Mouse (Mus musculus): ENCODE measurements around the gene Ell2. TPM values are rescaled to one million over a fixed set of nuclear protein-coding genes. Genes with fewer than 3 reads are reported as not detected.

Gene Ell2
- polyA plus RNA-seq, 1 experiment from 2014 or later = 3.8 TPM

- no peaks in the 10 kb centered on the region for H3K36me3 ChIP-seq (ENCODE audit: control insufficient read depth, insufficient read depth, low read length)
- ATAC-seq (ENCODE audit: low FRiP score) (no peak), DNase-seq (ENCODE audit: low spot score) (no peak)
- no peak overlapping the region for H3K9ac ChIP-seq (ENCODE audit: low read depth, low read length)
- no peak overlapping the region for H3K4me2 ChIP-seq (replicated peaks; ENCODE audit: low read depth, low read length)
- H3K27me3 ChIP-seq (ENCODE audit: control insufficient read depth, insufficient read depth, low read length) = no peaks in the 10 kb centered on the region
- 67% methylated on average over 4 of the region's 4 CpGs for WGBS
- no peaks in the 10 kb centered on the region for H3K4me1 ChIP-seq (replicated peaks; ENCODE audit: control insufficient read depth, insufficient read depth, low read length)
- H3K4me3 ChIP-seq (ENCODE audit: low read depth, low read length) = no peak overlapping the region
- H3K27ac ChIP-seq (ENCODE audit: low read depth, low read length) = no peak overlapping the region
- no peaks in the 10 kb centered on the region for H3K9me3 ChIP-seq (ENCODE audit: control insufficient read depth, low read length)
These were observed 20.2 kb downstream of the Ell2 start for GRCm38 (mm10) chr13:75726569-75727373.

GRCm38 (mm10) chr13:75727932-75728331 is 21.4 kb downstream of the Ell2 start:
- H3K9me3 ChIP-seq (ENCODE audit: control insufficient read depth, low read length) = no peaks in the 10 kb centered on the region
- no peak for ATAC-seq (ENCODE audit: low FRiP score)
- H3K9ac ChIP-seq (ENCODE audit: low read depth, low read length) = no peak overlapping the region
- H3K36me3 ChIP-seq (ENCODE audit: control insufficient read depth, insufficient read depth, low read length) = no peaks in the 10 kb centered on the region
- H3K4me3 ChIP-seq (ENCODE audit: low read depth, low read length) = no peak overlapping the region
- no peak overlapping the region for H3K4me2 ChIP-seq (replicated peaks; ENCODE audit: low read depth, low read length)
- WGBS = 96% methylated on average over 1 of the region's 1 CpGs
- H3K27ac ChIP-seq (ENCODE audit: low read depth, low read length) = no peak overlapping the region
- no peaks in the 10 kb centered on the region for H3K4me1 ChIP-seq (replicated peaks; ENCODE audit: control insufficient read depth, insufficient read depth, low read length)
- no peaks in the 10 kb centered on the region for H3K27me3 ChIP-seq (ENCODE audit: control insufficient read depth, insufficient read depth, low read length)
- DNase-seq (ENCODE audit: low spot score) = no peak

GRCm38 (mm10) chr13:75729834-75730233 is 23.3 kb downstream of the Ell2 start:
- WGBS = 73% methylated on average over 1 of the region's 1 CpGs

GRCm38 (mm10) chr13:75730717-75731116 is 24.2 kb downstream of the Ell2 start:
- ATAC-seq (ENCODE audit: low FRiP score) (no peak), DNase-seq (ENCODE audit: low spot score) (no peak)
- Histone ChIP-seq H3K4me3 (ENCODE audit: low read depth, low read length) (no peak overlapping the region), H3K9ac (ENCODE audit: low read depth, low read length) (no peak overlapping the region), H3K27ac (ENCODE audit: low read depth, low read length) (no peak overlapping the region), H3K36me3 (ENCODE audit: control insufficient read depth, insufficient read depth, low read length) (no peaks in the 10 kb centered on the region), H3K27me3 (ENCODE audit: control insufficient read depth, insufficient read depth, low read length) (no peaks in the 10 kb centered on the region), H3K9me3 (ENCODE audit: control insufficient read depth, low read length) (no peaks in the 10 kb centered on the region), H3K4me2 (replicated peaks; ENCODE audit: low read depth, low read length) (no peak overlapping the region), H3K4me1 (replicated peaks; ENCODE audit: control insufficient read depth, insufficient read depth, low read length) (no peaks in the 10 kb centered on the region)

More at GRCm38 (mm10) chr13:75729834-75730233, 23.3 kb downstream of the Ell2 start:
- Histone ChIP-seq H3K4me2 (replicated peaks; ENCODE audit: low read depth, low read length) (no peak overlapping the region), H3K36me3 (ENCODE audit: control insufficient read depth, insufficient read depth, low read length) (no peaks in the 10 kb centered on the region), H3K4me1 (replicated peaks; ENCODE audit: control insufficient read depth, insufficient read depth, low read length) (no peaks in the 10 kb centered on the region), H3K9ac (ENCODE audit: low read depth, low read length) (no peak overlapping the region), H3K27ac (ENCODE audit: low read depth, low read length) (no peak overlapping the region), H3K27me3 (ENCODE audit: control insufficient read depth, insufficient read depth, low read length) (no peaks in the 10 kb centered on the region), H3K4me3 (ENCODE audit: low read depth, low read length) (no peak overlapping the region), H3K9me3 (ENCODE audit: control insufficient read depth, low read length) (no peaks in the 10 kb centered on the region)
- DNase-seq (ENCODE audit: low spot score) (no peak), ATAC-seq (ENCODE audit: low FRiP score) (no peak)

GRCm38 (mm10) chr13:75733594-75734161 is 27.1 kb downstream of the Ell2 start:
- no peak for DNase-seq (ENCODE audit: low spot score)
- no peak; the same call in 1 of the 2 replicates for ATAC-seq (ENCODE audit: low FRiP score)
- H3K27ac ChIP-seq (ENCODE audit: low read depth, low read length) = no peak overlapping the region
- no peaks in the 10 kb centered on the region for H3K4me1 ChIP-seq (replicated peaks; ENCODE audit: control insufficient read depth, insufficient read depth, low read length)
- no peaks in the 10 kb centered on the region for H3K27me3 ChIP-seq (ENCODE audit: control insufficient read depth, insufficient read depth, low read length)
- no peak overlapping the region for H3K9ac ChIP-seq (ENCODE audit: low read depth, low read length)
- H3K4me2 ChIP-seq (replicated peaks; ENCODE audit: low read depth, low read length) = no peak overlapping the region
- H3K4me3 ChIP-seq (ENCODE audit: low read depth, low read length) = no peak overlapping the region
- no peaks in the 10 kb centered on the region for H3K36me3 ChIP-seq (ENCODE audit: control insufficient read depth, insufficient read depth, low read length)
- 76% methylated on average over 3 of the region's 3 CpGs for WGBS
- H3K9me3 ChIP-seq (ENCODE audit: control insufficient read depth, low read length) = no peaks in the 10 kb centered on the region

GRCm38 (mm10) chr13:75734231-75734630 is 27.7 kb downstream of the Ell2 start:
- Histone ChIP-seq H3K4me1 (replicated peaks; ENCODE audit: control insufficient read depth, insufficient read depth, low read length) (no peaks in the 10 kb centered on the region), H3K4me3 (ENCODE audit: low read depth, low read length) (no peak overlapping the region), H3K27me3 (ENCODE audit: control insufficient read depth, insufficient read depth, low read length) (no peaks in the 10 kb centered on the region), H3K4me2 (replicated peaks; ENCODE audit: low read depth, low read length) (no peak overlapping the region), H3K36me3 (ENCODE audit: control insufficient read depth, insufficient read depth, low read length) (no peaks in the 10 kb centered on the region), H3K27ac (ENCODE audit: low read depth, low read length) (no peak overlapping the region), H3K9me3 (ENCODE audit: control insufficient read depth, low read length) (no peaks in the 10 kb centered on the region), H3K9ac (ENCODE audit: low read depth, low read length) (no peak overlapping the region)
- 92% methylated on average over 5 of the region's 5 CpGs for WGBS
- ATAC-seq (ENCODE audit: low FRiP score) (no peak), DNase-seq (ENCODE audit: low spot score) (no peak)

- DNase-seq (ENCODE audit: low spot score) (no peak), ATAC-seq (ENCODE audit: low FRiP score) (no peak)
- Histone ChIP-seq H3K4me3 (ENCODE audit: low read depth, low read length) (no peak overlapping the region), H3K4me2 (replicated peaks; ENCODE audit: low read depth, low read length) (no peak overlapping the region), H3K27ac (ENCODE audit: low read depth, low read length) (no peak overlapping the region), H3K4me1 (replicated peaks; ENCODE audit: control insufficient read depth, insufficient read depth, low read length) (no peaks in the 10 kb centered on the region), H3K9ac (ENCODE audit: low read depth, low read length) (no peak overlapping the region), H3K36me3 (ENCODE audit: control insufficient read depth, insufficient read depth, low read length) (no peaks in the 10 kb centered on the region), H3K9me3 (ENCODE audit: control insufficient read depth, low read length) (no peaks in the 10 kb centered on the region), H3K27me3 (ENCODE audit: control insufficient read depth, insufficient read depth, low read length) (no peaks in the 10 kb centered on the region)
- 97% methylated on average over 1 of the region's 1 CpGs for WGBS
These were observed 29.0 kb downstream of the Ell2 start for GRCm38 (mm10) chr13:75735606-75736005.

GRCm38 (mm10) chr13:75737991-75738390 is 31.4 kb downstream of the Ell2 start:
- Histone ChIP-seq H3K9ac (ENCODE audit: low read depth, low read length) (no peak overlapping the region), H3K4me2 (replicated peaks; ENCODE audit: low read depth, low read length) (no peak overlapping the region), H3K4me3 (ENCODE audit: low read depth, low read length) (no peak overlapping the region), H3K27ac (ENCODE audit: low read depth, low read length) (no peak overlapping the region), H3K9me3 (ENCODE audit: control insufficient read depth, low read length) (no peaks in the 10 kb centered on the region), H3K36me3 (ENCODE audit: control insufficient read depth, insufficient read depth, low read length) (no peaks in the 10 kb centered on the region), H3K27me3 (ENCODE audit: control insufficient read depth, insufficient read depth, low read length) (no peaks in the 10 kb centered on the region), H3K4me1 (replicated peaks; ENCODE audit: control insufficient read depth, insufficient read depth, low read length) (no peaks in the 10 kb centered on the region)
- DNase-seq (ENCODE audit: low spot score) (no peak), ATAC-seq (ENCODE audit: low FRiP score) (no peak)
- WGBS = 87% methylated on average over 7 of the region's 7 CpGs

- Histone ChIP-seq H3K36me3 (ENCODE audit: control insufficient read depth, insufficient read depth, low read length) (no peaks in the 10 kb centered on the region), H3K4me2 (replicated peaks; ENCODE audit: low read depth, low read length) (no peak overlapping the region), H3K27me3 (ENCODE audit: control insufficient read depth, insufficient read depth, low read length) (no peaks in the 10 kb centered on the region), H3K9ac (ENCODE audit: low read depth, low read length) (no peak overlapping the region), H3K4me3 (ENCODE audit: low read depth, low read length) (no peak overlapping the region), H3K27ac (ENCODE audit: low read depth, low read length) (no peak overlapping the region), H3K4me1 (replicated peaks; ENCODE audit: control insufficient read depth, insufficient read depth, low read length) (no peaks in the 10 kb centered on the region), H3K9me3 (ENCODE audit: control insufficient read depth, low read length) (no peaks in the 10 kb centered on the region)
- no peak for DNase-seq (ENCODE audit: low spot score)
- 77% methylated on average over 6 of the region's 6 CpGs for WGBS
- ATAC-seq (ENCODE audit: low FRiP score) = no peak
These were observed 32.0 kb downstream of the Ell2 start for GRCm38 (mm10) chr13:75738536-75738935.

All from hindbrain, embryonic 11.5 days (tissue).